Mouse (Mus musculus) naive thymus-derived CD4-positive, alpha-beta T cell, adult 5 months (primary cell): ENCODE data around the gene Arrdc4. TPM values are rescaled to one million over a fixed set of nuclear protein-coding genes. Genes with fewer than 3 reads are reported as not detected.

Experiments
- polyA plus RNA-seq: library from polyadenylated mRNA; unstranded; fragments of 100-300 nt; shearing (Covaris generic); gene quantifications from one replicate; pipeline ENCODE4 v1.2.1, GENCODE M21; 2017

Gene Arrdc4
- polyA plus RNA-seq: 3.9 TPM

GRCm38 (mm10) chr7:68748761-68749635 is at the start of gene Arrdc4:
TSS of gene Arrdc4 (minus strand) at chr7:68749241.

